Mouse (Mus musculus) CH12.LX (cell line): ENCODE measurements around the gene Tmem132c. TPM values are rescaled to one million over a fixed set of nuclear protein-coding genes. Genes with fewer than 3 reads are reported as not detected.

Experiments
- DNase-seq: peaks from one replicate; pipeline ENCODE4 v3.0.0-alpha.2; 2013; ENCODE audit errors: extremely low read depth
- H3K27ac ChIP-seq: 2 replicates; pipeline ENCODE4 v1.5.1; 2012; ENCODE audit warnings: low read depth, mild to moderate bottlenecking, control low read depth, moderate library complexity; ENCODE audit not compliant: insufficient read depth
- H3K27me3 ChIP-seq: replicated peaks from 2 replicates; pipeline ENCODE3; 2012; ENCODE audit warnings: inconsistent platforms
- H3K36me3 ChIP-seq, 2 experiments: replicated peaks in 1 of 2; 2 replicates each; pipeline versions ENCODE3 to v1.6.1; 2012; ENCODE audit warnings: inconsistent platforms in 1 of 2, low read length in 1 of 2, mild to moderate bottlenecking in 1 of 2, mixed read lengths in 1 of 2, moderate library complexity in 1 of 2; ENCODE audit not compliant: control insufficient read depth in 1 of 2, insufficient read depth in 1 of 2
- H3K4me1 ChIP-seq, 2 experiments: 2 replicates each; pipeline ENCODE4 v1.6.1; 2012; ENCODE audit warnings: inconsistent platforms in 1 of 2, moderate library complexity in 1 of 2; ENCODE audit not compliant: insufficient read depth in 2 of 2, control insufficient read depth in 1 of 2
- H3K4me2 ChIP-seq: 2 replicates; pipeline ENCODE4 v1.6.1; 2012; ENCODE audit warnings: low read depth, mild to moderate bottlenecking, control low read depth; ENCODE audit not compliant: poor library complexity, insufficient read depth, severe bottlenecking
- H3K4me3 ChIP-seq, 3 experiments: fragments of 150-350 bp in 1 of 3; sonication (generic) in 1 of 3; replicated peaks in 1 of 3; 2 replicates each; pipeline versions ENCODE3 to v1.5.1; 2011 to 2012; ENCODE audit warnings: low read depth in 2 of 3, low read length in 2 of 3, mild to moderate bottlenecking in 2 of 3, moderate library complexity in 2 of 3, control low read depth in 1 of 3, improper control_type of control experiment in 1 of 3, inconsistent platforms in 1 of 3, mixed read lengths in 1 of 3; ENCODE audit not compliant: poor library complexity in 1 of 3
- H3K79me2 ChIP-seq: replicated peaks from 2 replicates; pipeline ENCODE4 v1.6.1; 2012; ENCODE audit warnings: mild to moderate bottlenecking, moderate library complexity; ENCODE audit not compliant: control insufficient read depth, poor library complexity, insufficient read depth, severe bottlenecking; ENCODE audit errors: extremely low read depth
- H3K9ac ChIP-seq: 2 replicates; pipeline ENCODE4 v1.6.1; 2012; ENCODE audit warnings: low read depth, mild to moderate bottlenecking, control low read depth, moderate library complexity; ENCODE audit not compliant: insufficient read depth
- H3K9me3 ChIP-seq: replicated peaks from 2 replicates; pipeline ENCODE3; 2012; ENCODE audit warnings: low read length, inconsistent platforms, mixed read lengths
- CHD2 ChIP-seq: IDR thresholded peaks from 2 replicates; pipeline ENCODE4 v1.6.1; 2011; ENCODE audit warnings: low read length, improper control_type of control experiment
- E2F4 ChIP-seq: IDR thresholded peaks from 2 replicates; pipeline ENCODE4 v1.6.1; 2011; ENCODE audit warnings: low read depth, low read length, improper control_type of control experiment; ENCODE audit not compliant: insufficient replicate concordance
- ELF1 ChIP-seq: IDR thresholded peaks from 2 replicates; pipeline ENCODE4 v1.6.1; 2014; ENCODE audit warnings: low read depth, mild to moderate bottlenecking, inconsistent platforms, low read length, improper control_type of control experiment
- GABPA ChIP-seq: IDR thresholded peaks from 2 replicates; pipeline ENCODE4 v1.6.1; 2012; ENCODE audit warnings: low read depth, low read length, improper control_type of control experiment, inconsistent platforms; ENCODE audit not compliant: insufficient replicate concordance
- JUND ChIP-seq: conservative IDR thresholded peaks from 2 replicates; pipeline ENCODE4 v1.6.1; 2011; ENCODE audit warnings: low read depth, low read length, improper control_type of control experiment
- KAT2A ChIP-seq: IDR thresholded peaks from 2 replicates; pipeline ENCODE4 v1.6.1; 2012; ENCODE audit warnings: low read length, improper control_type of control experiment, inconsistent platforms; ENCODE audit not compliant: insufficient replicate concordance
- MAFK ChIP-seq: IDR thresholded peaks from 2 replicates; pipeline ENCODE4 v1.6.1; 2011; ENCODE audit warnings: low read length, improper control_type of control experiment; ENCODE audit not compliant: insufficient replicate concordance
- MAX ChIP-seq: IDR thresholded peaks from 2 replicates; pipeline ENCODE4 v1.6.1; 2011; ENCODE audit warnings: low read length, improper control_type of control experiment
- MEF2A ChIP-seq: IDR thresholded peaks from 2 replicates; pipeline ENCODE4 v1.6.1; 2014; ENCODE audit warnings: low read depth, mild to moderate bottlenecking, inconsistent platforms, low read length, improper control_type of control experiment, borderline replicate concordance
- MYC ChIP-seq: IDR thresholded peaks from 2 replicates; pipeline ENCODE4 v1.6.1; 2011; ENCODE audit warnings: low read depth, mild to moderate bottlenecking, improper control_type of control experiment, low read length
- NELFE ChIP-seq: IDR thresholded peaks from 2 replicates; pipeline ENCODE4 v1.6.1; 2011; ENCODE audit warnings: low read depth, low read length, improper control_type of control experiment
- PAX5 ChIP-seq: IDR thresholded peaks from 2 replicates; pipeline ENCODE4 v1.6.1; 2012; ENCODE audit warnings: low read length, inconsistent platforms, mixed read lengths
- POLR2A ChIP-seq: IDR thresholded peaks from 2 replicates; pipeline ENCODE4 v1.6.1; 2011; ENCODE audit warnings: low read depth, mild to moderate bottlenecking, improper control_type of control experiment, low read length
- RCOR1 ChIP-seq: conservative IDR thresholded peaks from 2 replicates; pipeline ENCODE4 v1.6.1; 2012; ENCODE audit warnings: low read depth, mild to moderate bottlenecking, inconsistent platforms, low read length, improper control_type of control experiment
- SIN3A ChIP-seq: IDR thresholded peaks from 2 replicates; pipeline ENCODE4 v1.6.1; 2012; ENCODE audit warnings: low read length, improper control_type of control experiment, inconsistent platforms
- SMC3 ChIP-seq: IDR thresholded peaks from 2 replicates; pipeline ENCODE4 v1.6.1; 2011; ENCODE audit warnings: low read depth, low read length, improper control_type of control experiment
- TBP ChIP-seq: conservative IDR thresholded peaks from 2 replicates; pipeline ENCODE4 v1.6.1; 2011; ENCODE audit warnings: low read depth, low read length, improper control_type of control experiment
- UBTF ChIP-seq: IDR thresholded peaks from 2 replicates; pipeline ENCODE4 v1.6.1; 2012; ENCODE audit warnings: low read depth, mild to moderate bottlenecking, inconsistent platforms, low read length, improper control_type of control experiment, moderate library complexity
- USF1 ChIP-seq: IDR thresholded peaks from 2 replicates; pipeline ENCODE4 v1.6.1; 2014; ENCODE audit warnings: low read depth, mild to moderate bottlenecking, inconsistent platforms, low read length, improper control_type of control experiment
- USF2 ChIP-seq: conservative IDR thresholded peaks from 2 replicates; pipeline ENCODE4 v1.6.1; 2011; ENCODE audit warnings: low read depth, low read length, improper control_type of control experiment
- ZKSCAN1 ChIP-seq: IDR thresholded peaks from 2 replicates; pipeline ENCODE4 v1.6.1; 2012; ENCODE audit warnings: low read depth, inconsistent platforms, low read length, improper control_type of control experiment, borderline replicate concordance
- ZMIZ1 ChIP-seq: IDR thresholded peaks from 2 replicates; pipeline ENCODE4 v1.6.1; 2012; ENCODE audit warnings: low read depth, mild to moderate bottlenecking, inconsistent platforms, low read length, improper control_type of control experiment
- ZNF384 ChIP-seq: IDR thresholded peaks from 2 replicates; pipeline ENCODE4 v1.6.1; 2012; ENCODE audit warnings: low read depth, low read length, improper control_type of control experiment, inconsistent platforms
- dilution Hi-C: fragments of 300-500 bp; cut with MboI; formaldehyde crosslinking; loops from 2 replicates; pipeline ENCODE4 v1.14.3; 2020; ENCODE audit warnings: low sequenced_read_pairs; ENCODE audit not compliant: extremely low pct_unique_long_range_greater_than_20kb, extremely low pct_ligation_motif_present
- in situ Hi-C: fragments of 300-500 bp; cut with MboI; formaldehyde crosslinking; loops from 3 replicates; pipeline ENCODE4 v1.14.3; 2019; ENCODE audit warnings: low sequenced_read_pairs, low pct_ligation_motif_present, low pct_unique_long_range_greater_than_20kb, mixed read lengths
- polyA plus RNA-seq: library from polyadenylated mRNA; unstranded; fragments of >175 nt; gene quantifications from 2 replicates; pipeline ENCODE4 v1.2.1, GENCODE M21; 2012; ENCODE audit warnings: low read depth; ENCODE audit not compliant: insufficient read length
- total RNA-seq, 2 experiments: library from RNA; depleted of rRNA; stranded (reverse); fragments of 300-350 nt in 1 of 2; fragments of >200 nt in 1 of 2; gene quantifications; 2 replicates each; pipeline ENCODE4 v1.2.3; 2012 to 2014

Tmem132c gene
- total and polyA plus RNA-seq, 3 experiments = not detected

DNA sequence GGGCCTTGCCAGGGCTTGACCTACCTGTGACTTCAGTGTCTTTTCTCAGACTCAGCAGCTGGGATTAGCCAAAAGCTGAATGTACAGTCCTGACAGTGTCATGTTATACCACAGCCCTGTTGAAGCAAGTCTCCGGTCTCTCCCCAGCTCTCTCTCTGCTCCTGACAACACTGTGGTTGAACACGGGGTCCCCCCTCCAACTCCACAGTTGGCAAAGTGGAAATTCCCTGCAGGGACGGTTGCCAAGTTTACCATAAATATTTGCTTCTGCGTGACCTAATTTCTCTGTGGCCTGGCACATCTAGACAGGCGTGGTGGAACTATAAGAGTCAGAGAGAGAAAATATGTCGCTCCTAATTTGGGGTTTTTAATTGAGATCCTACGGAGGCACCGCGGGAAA lies 274.4 kb downstream of the Tmem132c start:
- Histone ChIP-seq H3K9me3 (peaks cover 76% of the 10 kb centered on the region), H3K79me2 (no peaks in the 10 kb centered on the region)
- TF ChIP-seq ZNF384 = no peak
- no peak for TF ChIP-seq ZMIZ1
- no peak for TF ChIP-seq PAX5
- TF ChIP-seq TBP = no peak
- no peak for TF ChIP-seq GABPA
- no peak for TF ChIP-seq ZKSCAN1
- TF ChIP-seq JUND = no peak
- no peak for TF ChIP-seq USF1
- TF ChIP-seq CHD2 = no peak
- TF ChIP-seq KAT2A = no peak
- TF ChIP-seq UBTF = no peak
- no peak for TF ChIP-seq RCOR1
- no peak for TF ChIP-seq ELF1
- no peak for TF ChIP-seq MAX
- TF ChIP-seq, all 38 proteins: peak for 0
- DNase-seq = no peak
- no peaks in the 10 kb centered on the region for H3K27me3 ChIP-seq
- H3K9ac ChIP-seq = no peak overlapping the region
- H3K4me2 ChIP-seq = no peak overlapping the region
- in situ Hi-C loops (no loop called here), dilution Hi-C loops (no loop called here)
- no peak overlapping the region for H3K27ac ChIP-seq
- H3K4me1 ChIP-seq = no peaks in the 10 kb centered on the region
- H3K36me3 ChIP-seq = no peaks in the 10 kb centered on the region
- H3K4me3 ChIP-seq = no peak overlapping the region

DNA sequence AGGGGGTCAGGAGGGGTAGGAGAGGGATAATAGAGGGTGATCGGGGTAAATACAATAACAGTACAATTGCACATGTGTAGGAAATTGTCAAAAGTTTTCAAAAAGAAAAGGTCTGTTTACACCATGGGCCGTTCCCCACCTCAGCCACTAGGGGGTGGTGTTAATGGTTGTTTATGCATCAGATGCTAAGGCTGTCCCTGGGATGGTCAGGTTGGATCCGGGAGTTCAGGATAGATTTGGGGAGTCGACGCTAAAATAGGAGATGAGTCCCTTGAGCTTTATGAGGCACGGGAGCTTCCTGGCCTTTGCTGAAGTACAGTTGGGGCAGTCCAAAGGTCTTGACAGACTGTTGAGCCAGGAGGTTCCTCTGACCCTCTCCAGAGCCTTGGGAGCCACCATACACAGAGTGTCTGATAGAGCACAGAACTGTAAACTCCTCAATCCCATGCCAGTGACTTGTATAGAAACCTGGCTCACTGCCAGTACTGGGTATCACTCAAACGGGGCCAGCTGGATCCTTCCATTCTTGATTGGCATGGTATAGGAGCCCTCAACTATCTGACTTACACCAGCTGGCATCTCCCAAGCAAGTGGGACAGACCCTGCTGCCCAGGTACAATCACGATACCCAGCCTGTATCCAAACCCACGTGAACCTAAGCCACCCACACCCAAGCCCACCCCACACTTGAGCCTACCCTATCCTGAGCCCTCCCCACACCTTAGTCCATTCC lies 281.3 kb downstream of the Tmem132c start:
- in situ Hi-C loops = no loop called here
- no peaks in the 10 kb centered on the region for H3K4me1 ChIP-seq
- no peak for TF ChIP-seq NELFE
- no peak for TF ChIP-seq KAT2A
- TF ChIP-seq MAFK = no peak
- no peak for TF ChIP-seq POLR2A
- no peak for TF ChIP-seq ZNF384
- no peak for TF ChIP-seq MEF2A
- TF ChIP-seq MYC = no peak
- no peak for TF ChIP-seq USF2
- TF ChIP-seq GABPA = no peak
- TF ChIP-seq JUND = no peak
- TF ChIP-seq UBTF = no peak
- no peak for TF ChIP-seq E2F4
- no peak for TF ChIP-seq SMC3
- TF ChIP-seq PAX5 = no peak
- TF ChIP-seq SIN3A = no peak
- peaks cover 81% of the 10 kb centered on the region for H3K9me3 ChIP-seq
- no peak for DNase-seq
- no peaks in the 10 kb centered on the region for H3K36me3 ChIP-seq
- H3K4me3 ChIP-seq = no peak overlapping the region
- H3K79me2 ChIP-seq = no peaks in the 10 kb centered on the region
- no peak overlapping the region for H3K4me2 ChIP-seq
- H3K27me3 ChIP-seq = no peaks in the 10 kb centered on the region
- H3K27ac ChIP-seq = no peak overlapping the region
- no peak overlapping the region for H3K9ac ChIP-seq
- dilution Hi-C loops = no loop called here
